Mouse (Mus musculus) left cerebral cortex, adult 9 months (tissue): ENCODE data around the gene Cxcl10.

Source experiments
- DNase-seq, 2 experiments: peaks; one replicate each; pipeline ENCODE4 v3.0.0; 2022; ENCODE audit warnings: low spot score in 2 of 2

The Cxcl10 gene

DNA sequence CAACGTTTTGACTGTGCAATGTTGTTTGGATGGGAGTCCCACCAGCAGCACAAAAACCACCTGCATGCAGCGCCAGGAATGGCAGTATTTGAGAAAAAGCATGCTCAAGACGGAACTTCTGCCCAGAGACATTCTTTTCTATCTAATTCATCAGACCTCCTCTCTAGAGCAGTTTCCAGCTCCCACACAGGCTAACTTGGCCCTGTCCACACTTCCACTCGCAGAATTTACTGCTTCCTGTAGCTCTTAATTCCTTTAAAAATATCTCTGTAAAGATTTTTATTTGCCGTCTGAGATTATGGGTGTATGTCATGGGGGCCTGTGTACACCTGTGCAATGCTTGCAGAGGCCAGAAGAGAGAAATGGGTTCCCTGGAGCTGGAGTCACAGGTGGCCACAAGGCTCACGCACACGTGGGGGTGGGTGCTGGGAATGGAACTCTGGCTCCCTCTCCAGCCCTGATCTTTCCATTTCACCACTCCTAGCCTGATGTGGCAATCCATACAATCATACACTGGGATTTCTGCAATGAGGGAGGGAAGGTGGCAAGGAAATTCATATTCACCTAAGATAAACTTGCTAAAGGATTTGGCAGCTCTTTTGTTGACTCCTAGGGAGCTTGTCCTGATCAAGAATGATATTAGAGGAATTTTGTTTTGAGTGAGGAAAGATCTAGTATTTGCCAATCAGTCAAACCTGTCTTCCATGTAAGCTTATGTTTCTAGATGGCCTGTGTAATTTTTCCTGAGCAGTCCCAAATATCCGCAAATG, 26.9 kb downstream of the Cxcl10 start:
- no peak for DNase-seq

- DNase-seq = no peak
Observed at GRCm38 (mm10) chr5:92318596-92318995, 30.1 kb downstream of the Cxcl10 start.

- no peak for DNase-seq
Observed at GRCm38 (mm10) chr5:92318119-92318518, 30.6 kb downstream of the Cxcl10 start.

DNA sequence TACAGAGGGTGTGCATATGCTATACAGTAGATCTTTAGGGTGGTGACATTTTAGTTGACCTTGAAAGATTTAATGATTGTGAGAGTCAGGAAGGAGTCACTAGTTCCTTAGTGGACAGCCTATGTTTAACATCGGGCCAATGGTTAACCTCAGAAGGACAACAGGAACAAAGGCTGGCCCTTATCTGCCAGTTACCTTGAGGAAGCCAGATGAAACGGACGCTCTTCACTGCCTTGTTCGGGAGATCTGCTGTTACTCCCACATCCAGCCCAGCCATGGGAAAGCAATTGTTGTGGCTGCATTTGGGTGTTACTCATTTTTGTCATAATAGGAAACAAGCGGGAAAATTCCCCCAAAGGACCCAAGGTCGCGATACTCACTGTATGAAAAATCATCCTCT, 34.9 kb downstream of the Cxcl10 start:
- no peak for DNase-seq

- peak; percentile 37 to 93 for DNase-seq
Observed at GRCm38 (mm10) chr5:92312046-92312715, 36.5 kb downstream of the Cxcl10 start.

- DNase-seq = peak; percentile 89 to 95
Observed at GRCm38 (mm10) chr5:92309681-92310511, 38.8 kb downstream of the Cxcl10 start, which contains the start of gene Sdad1. Gene Sdad1, minus strand, starts transcription at chr5:92310479.

- DNase-seq = no peak
Observed at GRCm38 (mm10) chr5:92304291-92304690, 44.4 kb downstream of the Cxcl10 start.

DNA sequence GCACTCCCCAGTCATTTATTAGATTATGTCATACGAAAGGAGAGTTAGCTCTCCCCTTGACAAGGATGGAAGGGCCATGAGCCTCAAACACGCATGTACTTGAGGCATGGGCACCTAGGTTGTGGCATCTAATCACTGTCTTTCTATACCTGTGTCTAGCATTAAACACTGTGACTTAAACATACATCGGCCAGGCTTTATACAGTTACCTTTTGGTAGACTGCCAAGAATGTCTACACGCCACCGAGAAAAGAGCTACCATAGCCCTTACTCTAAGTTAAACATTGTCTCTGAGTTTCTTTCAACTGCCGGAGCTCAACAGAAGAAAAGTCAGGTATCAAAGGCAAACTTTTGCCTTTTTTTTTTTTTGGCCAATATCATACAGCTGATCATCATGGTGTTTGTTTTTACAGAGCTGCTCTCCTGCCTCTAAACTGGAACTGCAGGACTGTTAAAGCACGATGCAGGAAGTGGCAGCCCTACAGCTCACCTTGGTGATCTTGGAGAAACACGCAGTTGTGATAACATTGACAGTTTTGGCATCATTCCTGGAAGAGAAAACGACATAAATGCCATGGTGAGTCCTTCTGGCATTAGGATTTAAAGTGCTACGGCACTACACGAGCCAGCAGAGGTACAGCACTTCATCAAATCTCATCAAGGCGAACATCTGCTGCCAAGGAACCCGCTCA, 46.4 kb downstream of the Cxcl10 start:
- no peak for DNase-seq
